Mouse (Mus musculus) forebrain, postnatal 0 days (tissue): ENCODE results near the gene Prdm2. TPM values are rescaled to one million over a fixed set of nuclear protein-coding genes. Genes with fewer than 3 reads are reported as not detected.
A peak's percentile ranks its signal among the peaks of the same experiment; 100 is the strongest.

Experiments used
- ATAC-seq: fragments of 200-750 bp; cut with Nextera tagmentation; 2 replicates; pipeline ENCODE4 v1.8.0; 2017; ENCODE audit warnings: mild to moderate bottlenecking, moderate library complexity
- DNase-seq: peaks from one replicate; pipeline ENCODE4 v3.0.0-alpha.2; 2015
- H3K27ac ChIP-seq: fragments of 300-500 bp; sonication (generic); 2 replicates; pipeline ENCODE4 v1.5.1; 2014; ENCODE audit warnings: low read depth, mild to moderate bottlenecking, antibody characterized with exemption, low read length, moderate library complexity, mixed read lengths
- H3K27me3 ChIP-seq: fragments of 300-500 bp; sonication (generic); 2 replicates; pipeline ENCODE4 v1.6.1; 2014; ENCODE audit warnings: mild to moderate bottlenecking, low read length, mixed read lengths; ENCODE audit not compliant: insufficient read depth
- H3K36me3 ChIP-seq: fragments of 300-500 bp; sonication (generic); 2 replicates; pipeline ENCODE4 v1.6.1; 2014; ENCODE audit warnings: mild to moderate bottlenecking, moderate library complexity; ENCODE audit not compliant: insufficient read depth
- H3K4me1 ChIP-seq: fragments of 300-500 bp; sonication (generic); 2 replicates; pipeline ENCODE4 v1.6.1; 2014; ENCODE audit warnings: antibody characterized with exemption; ENCODE audit not compliant: insufficient read depth
- H3K4me2 ChIP-seq: fragments of 300-500 bp; sonication (generic); 2 replicates; pipeline ENCODE4 v1.6.1; 2014; ENCODE audit warnings: low read depth, mild to moderate bottlenecking, moderate library complexity
- H3K4me3 ChIP-seq: fragments of 300-500 bp; sonication (generic); 2 replicates; pipeline ENCODE4 v1.5.1; 2014; ENCODE audit warnings: low read depth, low read length, mixed read lengths
- H3K9ac ChIP-seq: fragments of 300-500 bp; sonication (generic); 2 replicates; pipeline ENCODE4 v1.6.1; 2014; ENCODE audit warnings: mild to moderate bottlenecking
- H3K9me3 ChIP-seq: fragments of 300-500 bp; sonication (generic); 2 replicates; pipeline ENCODE4 v1.6.1; 2016; ENCODE audit warnings: low read length
- CTCF ChIP-seq: sonication (generic); IDR thresholded peaks from 2 replicates; pipeline ENCODE4 v1.5.1; 2016; ENCODE audit warnings: antibody characterized with exemption, control low read depth, low read depth
- WGBS: fragments of 180-500 bp; shearing (Covaris S2); extraction: QIAGEN DNeasy Blood & Tissue Kit; methylation state at CpG from one replicate; pipeline ENCODE4 v1.1.7; 2014; 5-methylcytosine and 5-hydroxymethylcytosine counted together
- polyA plus RNA-seq: library from polyadenylated mRNA; unstranded; fragments of >200 nt; fragmentation: Nextera tagmentation; extraction: Ambion mirVana; gene quantifications from 2 replicates; pipeline ENCODE4 v1.2.1, GENCODE M21; 2015
- total RNA-seq: library from RNA; depleted of rRNA; stranded (reverse); fragments of >200 nt; gene quantifications from 2 replicates; pipeline ENCODE4 v1.2.3, GENCODE M21; 2014

Prdm2 gene
- total and polyA plus RNA-seq, 2 experiments from 2014 or later = 12.1 to 23.7 TPM

- Histone ChIP-seq H3K4me2 (peak overlapping the region; percentile 88), H3K4me3 (peak overlapping the region; percentile 92), H3K4me1 (peaks cover 13% of the 10 kb centered on the region), H3K9ac (peak overlapping the region; percentile 87), H3K27ac (peak overlapping the region; percentile 91), H3K9me3 (no peaks in the 10 kb centered on the region), H3K27me3 (no peaks in the 10 kb centered on the region), H3K36me3 (no peaks in the 10 kb centered on the region)
- peak; percentile 73 for ATAC-seq
- peak; percentile 72 for DNase-seq
- WGBS = 5% methylated on average over 42 of the region's 43 CpGs
- no peak for TF ChIP-seq CTCF
Measured at GRCm38 (mm10) chr4:143211584-143212340, 1.0 kb downstream of the Prdm2 start.

- no peak overlapping the region for H3K9ac ChIP-seq
- no peak overlapping the region for H3K4me3 ChIP-seq
- no peak overlapping the region for H3K27ac ChIP-seq
- peaks cover 13% of the 10 kb centered on the region for H3K4me1 ChIP-seq
- ATAC-seq (no peak), DNase-seq (no peak)
- H3K27me3 ChIP-seq = no peaks in the 10 kb centered on the region
- TF ChIP-seq CTCF = no peak
- H3K9me3 ChIP-seq = no peaks in the 10 kb centered on the region
- no peak overlapping the region for H3K4me2 ChIP-seq
- WGBS = 83% methylated on average over 2 of the region's 2 CpGs
- H3K36me3 ChIP-seq = no peaks in the 10 kb centered on the region
Measured at GRCm38 (mm10) chr4:143209997-143210396, 2.8 kb downstream of the Prdm2 start.

DNA sequence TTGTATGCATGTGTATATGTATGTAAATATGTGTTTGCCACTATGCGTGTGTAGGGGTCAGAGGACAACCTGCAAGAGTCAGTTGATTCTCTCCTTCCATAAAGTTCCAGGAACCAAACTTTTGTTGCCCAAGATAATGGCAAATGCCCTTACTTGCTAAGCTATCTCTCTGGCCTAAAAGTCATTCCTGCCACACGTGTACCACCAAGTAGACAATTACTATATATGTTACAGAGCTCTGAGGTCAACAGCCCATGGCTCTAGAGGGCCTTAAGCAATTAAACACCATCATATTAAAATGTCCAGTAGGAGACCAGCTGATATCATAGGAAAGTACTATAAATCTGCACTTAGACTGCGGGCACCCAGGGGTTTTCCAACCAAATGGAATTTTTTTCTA, 10.1 kb downstream of the Prdm2 start:
- no peak overlapping the region for H3K9ac ChIP-seq
- WGBS = 85% methylated on average over 3 of the region's 3 CpGs
- H3K4me2 ChIP-seq = no peak overlapping the region
- TF ChIP-seq CTCF = no peak
- DNase-seq (no peak), ATAC-seq (no peak)
- H3K27ac ChIP-seq = no peak overlapping the region
- no peaks in the 10 kb centered on the region for H3K36me3 ChIP-seq
- no peaks in the 10 kb centered on the region for H3K9me3 ChIP-seq
- H3K27me3 ChIP-seq = no peaks in the 10 kb centered on the region
- H3K4me3 ChIP-seq = no peak overlapping the region
- H3K4me1 ChIP-seq = no peaks in the 10 kb centered on the region

DNA sequence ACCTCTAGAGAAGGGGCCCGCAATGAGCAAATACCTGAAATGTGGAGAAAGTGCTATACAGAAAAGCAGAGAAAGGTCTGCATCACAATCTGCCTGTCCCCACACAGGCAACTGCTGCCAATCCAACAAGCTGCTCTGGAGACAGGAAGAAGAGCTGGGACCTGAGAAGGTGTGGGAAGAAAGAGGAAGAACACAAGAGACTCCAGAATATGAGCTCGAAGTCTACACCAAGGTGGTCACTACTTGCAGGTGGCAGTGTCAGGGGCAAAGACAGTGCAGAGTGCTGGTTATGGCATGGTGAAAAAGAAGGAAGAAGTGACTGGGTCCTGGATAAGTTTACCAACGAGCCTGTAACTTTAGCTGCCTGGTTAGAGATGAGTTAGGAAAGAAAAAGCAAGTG, 14.4 kb downstream of the Prdm2 start:
- 90% methylated on average over 3 of the region's 3 CpGs for WGBS
- Histone ChIP-seq H3K4me3 (no peak overlapping the region), H3K9ac (no peak overlapping the region), H3K9me3 (no peaks in the 10 kb centered on the region), H3K27ac (no peak overlapping the region), H3K4me1 (no peaks in the 10 kb centered on the region), H3K36me3 (no peaks in the 10 kb centered on the region), H3K27me3 (no peaks in the 10 kb centered on the region), H3K4me2 (no peak overlapping the region)
- TF ChIP-seq CTCF = no peak
- ATAC-seq (no peak), DNase-seq (no peak)

DNA sequence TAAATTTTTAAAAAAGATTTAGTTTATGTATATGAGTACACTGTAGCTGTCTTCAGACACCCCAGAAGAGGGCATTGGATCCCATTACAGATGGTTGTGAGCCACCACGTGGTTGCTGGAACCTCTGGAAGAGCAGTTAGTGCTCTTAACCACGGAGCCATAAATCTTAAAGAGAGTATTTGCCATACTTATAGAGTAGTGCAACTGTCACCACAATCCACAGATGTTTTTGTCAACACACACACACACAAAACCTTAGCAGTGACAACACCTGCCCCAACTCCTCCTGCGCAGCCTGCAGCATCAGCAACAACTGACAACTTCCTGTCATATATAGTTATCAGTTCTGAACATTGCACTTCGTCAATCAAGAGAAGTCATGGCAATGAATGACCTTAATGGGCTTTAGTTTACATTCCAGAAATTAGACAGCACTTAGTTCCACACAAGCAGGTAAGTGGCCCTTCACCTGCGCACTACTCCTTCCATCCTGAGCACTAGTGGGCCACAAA, 14.9 kb downstream of the Prdm2 start:
- H3K27me3 ChIP-seq = no peaks in the 10 kb centered on the region
- H3K4me3 ChIP-seq = no peak overlapping the region
- no peak overlapping the region for H3K4me2 ChIP-seq
- no peak overlapping the region for H3K9ac ChIP-seq
- no peaks in the 10 kb centered on the region for H3K36me3 ChIP-seq
- no peak for ATAC-seq
- H3K9me3 ChIP-seq = no peaks in the 10 kb centered on the region
- DNase-seq = no peak
- TF ChIP-seq CTCF = no peak
- 92% methylated on average over 5 of the region's 5 CpGs for WGBS
- H3K27ac ChIP-seq = no peak overlapping the region
- H3K4me1 ChIP-seq = no peaks in the 10 kb centered on the region

DNA sequence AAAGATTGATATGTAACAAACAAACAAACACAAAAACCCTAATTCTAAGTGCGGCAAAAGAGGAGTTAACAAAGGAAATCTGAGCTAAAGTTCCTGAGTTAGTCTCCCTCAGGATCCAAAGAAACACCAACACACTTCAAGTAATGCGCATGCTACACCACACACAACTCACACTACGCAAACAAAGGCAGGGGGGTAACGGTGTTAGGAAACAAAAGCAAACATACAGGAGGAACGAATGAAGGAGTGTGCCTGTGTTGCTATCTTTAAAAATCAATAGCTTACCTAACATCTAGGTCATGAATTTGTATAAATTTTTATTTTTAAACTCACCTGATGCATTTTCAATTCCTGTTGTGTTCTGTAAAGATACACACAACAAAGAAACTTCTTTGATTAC, 18.5 kb downstream of the Prdm2 start:
- WGBS = 73% methylated on average over 5 of the region's 5 CpGs
- H3K27ac ChIP-seq = no peak overlapping the region
- no peaks in the 10 kb centered on the region for H3K9me3 ChIP-seq
- H3K4me3 ChIP-seq = no peak overlapping the region
- no peak overlapping the region for H3K4me2 ChIP-seq
- no peak for TF ChIP-seq CTCF
- no peak for ATAC-seq
- H3K4me1 ChIP-seq = no peaks in the 10 kb centered on the region
- no peak overlapping the region for H3K9ac ChIP-seq
- H3K36me3 ChIP-seq = no peaks in the 10 kb centered on the region
- no peak for DNase-seq
- no peaks in the 10 kb centered on the region for H3K27me3 ChIP-seq

GRCm38 (mm10) chr4:143193164-143193563, 19.6 kb downstream of the Prdm2 start:
- H3K9ac ChIP-seq = no peak overlapping the region
- H3K4me1 ChIP-seq = no peaks in the 10 kb centered on the region
- H3K9me3 ChIP-seq = no peaks in the 10 kb centered on the region
- no peaks in the 10 kb centered on the region for H3K36me3 ChIP-seq
- H3K4me2 ChIP-seq = no peak overlapping the region
- 71% methylated on average over 6 of the region's 6 CpGs for WGBS
- no peak for ATAC-seq
- no peak overlapping the region for H3K4me3 ChIP-seq
- no peak for TF ChIP-seq CTCF
- no peaks in the 10 kb centered on the region for H3K27me3 ChIP-seq
- no peak overlapping the region for H3K27ac ChIP-seq
- DNase-seq = no peak
